Mouse (Mus musculus): Measurements from ENCODE around the gene Gdf11. TPM values are rescaled to one million over a fixed set of nuclear protein-coding genes. Genes with fewer than 3 reads are reported as not detected.

The Gdf11 gene
- polyA plus RNA-seq, 1 experiment from 2014 or later: 6.1 TPM

DNA sequence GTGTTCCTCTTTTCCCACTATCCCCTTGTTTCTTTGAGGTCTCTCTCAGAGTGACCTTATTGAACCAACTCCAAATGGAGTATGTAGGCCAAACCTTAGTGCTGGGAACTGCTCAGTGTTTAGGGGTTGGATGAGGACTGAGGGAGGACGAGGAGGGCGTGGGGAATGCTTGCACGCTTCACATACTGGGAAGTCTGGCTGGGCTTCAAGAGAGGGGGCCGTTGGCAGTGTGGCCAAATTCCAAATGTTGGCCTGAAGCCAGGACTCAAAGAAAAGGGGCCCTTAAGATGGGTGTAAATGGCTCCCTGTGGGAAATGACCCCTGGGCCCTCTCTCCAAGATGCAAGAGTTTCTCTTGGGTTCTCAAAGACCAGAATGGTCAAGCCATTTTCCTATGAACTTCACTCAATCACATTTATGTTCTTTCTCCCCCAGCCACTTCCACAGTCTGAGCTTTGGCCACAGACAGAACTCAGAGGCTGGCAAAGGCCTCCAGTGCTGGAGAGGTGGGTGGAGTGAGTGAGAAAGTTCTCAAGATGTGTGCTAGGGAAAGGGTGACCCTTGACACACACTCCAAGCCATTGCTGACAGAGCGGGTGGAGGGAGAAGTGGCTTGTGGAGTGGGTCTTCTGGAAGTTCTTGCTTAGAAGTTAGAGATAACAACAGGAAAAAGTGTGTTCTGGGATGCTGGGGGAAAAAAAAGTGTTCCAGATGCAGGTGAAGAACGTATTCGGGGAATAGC is 38.3 kb upstream of the Gdf11 start:
- whole genome bisulfite sequencing: 69% methylated on average over 7 of the region's 7 CpGs
- ATAC-seq (ENCODE audit: insufficient number of reproducible peaks, low FRiP score, low TSS enrichment, low read depth): no peak
- H3K4me3 ChIP-seq (replicated peaks): no peak overlapping the region
- no peak overlapping the region for H3K27ac ChIP-seq (replicated peaks)
- H3K4me2 ChIP-seq (replicated peaks): no peak overlapping the region
- H3K9me3 ChIP-seq (replicated peaks): no peaks in the 10 kb centered on the region
- no peak overlapping the region for H3K9ac ChIP-seq
- H3K36me3 ChIP-seq: no peaks in the 10 kb centered on the region
- H3K4me1 ChIP-seq: peaks cover 14% of the 10 kb centered on the region
- H3K27me3 ChIP-seq: peaks cover 42% of the 10 kb centered on the region

DNA sequence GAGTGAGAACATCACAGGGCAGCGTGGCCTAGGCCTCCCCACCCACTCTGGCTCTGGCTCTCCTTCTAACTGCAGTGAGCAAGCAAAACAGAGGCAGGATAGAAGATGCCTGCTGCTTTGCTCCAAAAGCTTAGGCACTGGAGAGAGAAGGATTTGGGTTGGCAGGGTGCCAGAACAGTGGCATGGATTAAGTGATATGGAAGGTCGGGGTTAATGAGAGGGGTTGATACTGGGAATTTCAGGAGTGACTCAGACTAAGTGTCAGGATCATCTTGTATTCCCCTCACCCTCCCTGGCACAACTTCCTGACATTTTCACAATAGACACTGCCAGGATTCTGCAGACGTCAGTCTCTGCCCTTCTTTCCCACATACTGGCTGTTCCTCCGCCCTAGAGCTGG is 36.8 kb upstream of the Gdf11 start:
- peaks cover 30% of the 10 kb centered on the region for H3K27me3 ChIP-seq
- WGBS: 28% methylated on average over 4 of the region's 4 CpGs
- no peak overlapping the region for H3K4me2 ChIP-seq (replicated peaks)
- ATAC-seq (ENCODE audit: insufficient number of reproducible peaks, low FRiP score, low TSS enrichment, low read depth): no peak
- no peaks in the 10 kb centered on the region for H3K9me3 ChIP-seq (replicated peaks)
- H3K9ac ChIP-seq: no peak overlapping the region
- H3K36me3 ChIP-seq: no peaks in the 10 kb centered on the region
- no peak overlapping the region for H3K4me3 ChIP-seq (replicated peaks)
- H3K4me1 ChIP-seq: peaks cover 10% of the 10 kb centered on the region
- H3K27ac ChIP-seq (replicated peaks): no peak overlapping the region

DNA sequence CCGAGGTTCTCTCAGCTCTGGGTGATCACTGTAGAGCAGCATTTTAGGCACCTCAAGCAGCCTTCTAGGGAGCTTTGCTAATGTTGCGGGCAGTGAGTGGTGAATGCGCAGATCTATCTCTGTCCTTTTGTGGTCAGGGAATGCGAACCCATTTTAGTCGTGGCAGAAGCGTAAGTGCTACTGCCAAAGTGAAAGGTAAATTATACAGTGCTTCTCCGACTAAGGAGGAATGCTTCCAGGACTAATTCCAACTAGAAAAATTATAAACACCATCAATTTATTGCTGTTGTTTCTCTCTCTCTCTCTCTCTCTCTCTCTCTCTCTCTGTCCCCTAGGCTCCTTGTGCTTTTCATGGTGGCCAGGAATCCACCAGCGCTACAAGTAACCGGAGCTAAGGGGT is 32.4 kb upstream of the Gdf11 start, which contains the start of gene Bloc1s1:
Bloc1s1 (minus strand) TSS at position 101 of the 400 bp plus-strand sequence.
- Histone ChIP-seq H3K4me3 (replicated peaks) (peak within 1 kb of the TSS; percentile 89), H3K9ac (peak within 1 kb of the TSS; percentile 72), H3K9me3 (replicated peaks) (no peaks in the 10 kb centered on the region), H3K27ac (replicated peaks) (peak within 1 kb of the TSS; percentile 97), H3K4me1 (peaks cover 47% of the 10 kb centered on the region), H3K27me3 (0 out of 2 replicates have a peak, but pooled peaks cover 7% of the 10 kb centered on the region), H3K36me3 (no peaks in the 10 kb centered on the region), H3K4me2 (replicated peaks) (peak within 1 kb of the TSS; percentile 77)
- no peak for ATAC-seq (ENCODE audit: insufficient number of reproducible peaks, low FRiP score, low TSS enrichment, low read depth)
- 62% methylated on average over 9 of the region's 9 CpGs for whole genome bisulfite sequencing

GRCm38 (mm10) chr10:128923013-128923691 is 31.6 kb upstream of the Gdf11 start:
- H3K27me3 ChIP-seq: no peaks in the 10 kb centered on the region
- H3K4me3 ChIP-seq (replicated peaks): peak overlapping the region; percentile 89
- peak; percentile 93 for ATAC-seq (ENCODE audit: insufficient number of reproducible peaks, low FRiP score, low TSS enrichment, low read depth)
- H3K9me3 ChIP-seq (replicated peaks): no peaks in the 10 kb centered on the region
- H3K4me1 ChIP-seq: peaks cover 48% of the 10 kb centered on the region
- H3K27ac ChIP-seq (replicated peaks): peak overlapping the region; percentile 97
- H3K9ac ChIP-seq: peak overlapping the region; percentile 72
- peak overlapping the region; percentile 77 for H3K4me2 ChIP-seq (replicated peaks)
- WGBS: under 1% methylated on average over 42 of the region's 42 CpGs
- H3K36me3 ChIP-seq: peaks cover 4% of the 10 kb centered on the region

DNA sequence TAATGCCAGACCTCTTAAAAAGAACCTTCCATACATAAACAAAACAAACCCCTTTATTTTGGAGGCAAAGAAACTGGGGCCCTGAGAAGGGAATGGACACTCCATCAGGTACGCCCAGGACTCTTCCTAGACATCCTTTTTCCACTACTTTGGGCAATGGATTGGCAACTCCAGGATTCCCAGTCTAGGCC is 31.2 kb upstream of the Gdf11 start, which contains the start of gene Rdh5:
Rdh5 (minus strand) TSS at position 67 of the 191 bp plus-strand sequence.
- 10% methylated on average over 1 of the region's 1 CpGs for WGBS
- Histone ChIP-seq H3K4me2 (replicated peaks) (peak within 1 kb of the TSS; percentile 77), H3K9me3 (replicated peaks) (no peaks in the 10 kb centered on the region), H3K4me3 (replicated peaks) (peak within 1 kb of the TSS; percentile 89), H3K9ac (peak within 1 kb of the TSS; percentile 72), H3K27me3 (no peaks in the 10 kb centered on the region), H3K4me1 (peaks cover 49% of the 10 kb centered on the region), H3K36me3 (peaks cover 8% of the 10 kb centered on the region), H3K27ac (replicated peaks) (peak within 1 kb of the TSS; percentile 97)
- no peak for ATAC-seq (ENCODE audit: insufficient number of reproducible peaks, low FRiP score, low TSS enrichment, low read depth)

GRCm38 (mm10) chr10:128921883-128922821 is 30.6 kb upstream of the Gdf11 start:
- Histone ChIP-seq H3K27me3 (no peaks in the 10 kb centered on the region), H3K9ac (no peak overlapping the region), H3K36me3 (peaks cover 14% of the 10 kb centered on the region), H3K9me3 (replicated peaks) (no peaks in the 10 kb centered on the region), H3K4me1 (peaks cover 51% of the 10 kb centered on the region), H3K4me3 (replicated peaks) (peak overlapping the region; percentile 89), H3K27ac (replicated peaks) (peak overlapping the region; percentile 97), H3K4me2 (replicated peaks) (peak overlapping the region; percentile 77)
- no peak for ATAC-seq (ENCODE audit: insufficient number of reproducible peaks, low FRiP score, low TSS enrichment, low read depth)
- 67% methylated on average over 16 of the region's 16 CpGs for WGBS

DNA sequence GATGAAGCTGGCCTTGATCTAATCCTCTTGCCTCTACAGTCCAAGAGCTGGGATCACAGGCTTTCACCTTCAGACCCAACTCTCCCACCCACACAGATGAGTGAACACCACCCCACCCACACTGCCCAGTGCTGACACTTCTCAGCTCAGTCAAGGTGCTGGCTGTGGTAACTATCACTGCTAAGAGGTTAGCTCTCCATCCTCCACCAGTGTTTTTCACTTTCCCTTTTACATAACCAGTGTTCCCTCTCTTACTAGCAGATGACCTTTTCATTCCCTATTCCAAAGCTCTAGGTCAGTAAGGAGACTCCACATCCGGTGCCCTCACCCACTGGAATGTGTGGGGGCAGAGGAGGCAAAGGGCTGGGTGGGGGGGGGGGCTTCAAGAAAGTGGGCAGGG is 29.7 kb upstream of the Gdf11 start:
- H3K4me3 ChIP-seq (replicated peaks): no peak overlapping the region
- 62% methylated on average over 1 of the region's 1 CpGs for WGBS
- H3K27me3 ChIP-seq: no peaks in the 10 kb centered on the region
- peaks cover 22% of the 10 kb centered on the region for H3K36me3 ChIP-seq
- ATAC-seq (ENCODE audit: insufficient number of reproducible peaks, low FRiP score, low TSS enrichment, low read depth): no peak
- peak overlapping the region; percentile 13; the same call in 1 of the 2 replicates for H3K4me2 ChIP-seq (replicated peaks)
- no peak overlapping the region for H3K9ac ChIP-seq
- H3K27ac ChIP-seq (replicated peaks): peak overlapping the region; percentile 97
- H3K4me1 ChIP-seq: peaks cover 51% of the 10 kb centered on the region
- H3K9me3 ChIP-seq (replicated peaks): no peaks in the 10 kb centered on the region

- Histone ChIP-seq H3K4me1 (peaks cover 51% of the 10 kb centered on the region), H3K4me3 (replicated peaks) (no peak overlapping the region), H3K9me3 (replicated peaks) (no peaks in the 10 kb centered on the region), H3K27ac (replicated peaks) (peak overlapping the region; percentile 72), H3K36me3 (peaks cover 24% of the 10 kb centered on the region), H3K27me3 (no peaks in the 10 kb centered on the region), H3K4me2 (replicated peaks) (peak overlapping the region; percentile 13; the same call in 1 of the 2 replicates), H3K9ac (no peak overlapping the region)
- no peak for ATAC-seq (ENCODE audit: insufficient number of reproducible peaks, low FRiP score, low TSS enrichment, low read depth)
- 27% methylated on average over 3 of the region's 3 CpGs for WGBS
These were observed 29.2 kb upstream of the Gdf11 start for GRCm38 (mm10) chr10:128920736-128921161.

DNA sequence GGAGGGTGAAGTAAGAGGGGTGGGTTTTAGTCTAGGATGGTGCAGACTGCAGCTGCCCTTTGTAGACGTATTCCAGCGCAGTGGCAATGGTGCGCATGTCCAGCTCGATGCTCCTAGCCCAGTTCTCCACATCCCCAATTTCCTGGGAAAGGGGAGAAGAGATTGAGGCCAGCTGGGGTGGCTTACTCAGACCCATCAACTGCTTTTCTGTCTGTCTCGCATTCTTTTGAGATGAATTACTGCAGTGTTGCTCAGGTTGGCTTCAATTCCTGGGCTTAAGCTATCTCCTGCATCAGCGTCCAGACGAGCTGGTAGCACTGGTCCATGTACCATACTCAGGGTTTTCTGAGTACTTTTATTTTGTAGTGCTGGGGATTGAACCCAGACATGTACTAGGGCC is 28.4 kb upstream of the Gdf11 start:
- peaks cover 51% of the 10 kb centered on the region for H3K4me1 ChIP-seq
- H3K27me3 ChIP-seq: no peaks in the 10 kb centered on the region
- peaks cover 32% of the 10 kb centered on the region for H3K36me3 ChIP-seq
- no peaks in the 10 kb centered on the region for H3K9me3 ChIP-seq (replicated peaks)
- no peak for ATAC-seq (ENCODE audit: insufficient number of reproducible peaks, low FRiP score, low TSS enrichment, low read depth)
- 75% methylated on average over 7 of the region's 7 CpGs for WGBS
- H3K9ac ChIP-seq: no peak overlapping the region
- peak overlapping the region; percentile 72 for H3K27ac ChIP-seq (replicated peaks)
- no peak overlapping the region for H3K4me3 ChIP-seq (replicated peaks)
- H3K4me2 ChIP-seq (replicated peaks): no peak overlapping the region

DNA sequence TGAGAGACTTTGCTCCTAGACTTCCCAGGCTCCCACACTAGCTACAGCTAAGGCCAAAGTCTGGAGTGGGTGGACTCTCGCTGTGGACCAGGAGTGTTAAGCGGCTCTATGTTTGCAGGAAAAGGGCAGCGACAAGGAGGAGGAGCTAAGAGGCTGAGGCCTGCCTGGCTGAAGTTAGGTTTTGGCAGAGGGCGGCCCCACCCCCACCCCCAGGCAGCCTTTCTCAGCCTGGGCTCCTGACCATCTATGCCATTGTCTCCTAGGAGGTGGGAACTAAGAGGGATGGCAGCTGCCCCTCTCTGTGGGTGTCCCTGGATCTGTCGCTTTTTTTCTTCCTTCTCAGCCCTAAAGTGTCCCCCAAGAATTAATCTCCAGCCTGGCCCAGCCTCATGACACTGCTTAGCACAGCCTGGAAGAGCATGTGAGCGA is 27.7 kb upstream of the Gdf11 start:
- Histone ChIP-seq H3K27ac (replicated peaks) (peak overlapping the region; percentile 72; the same call in 1 of the 2 replicates), H3K9ac (no peak overlapping the region), H3K36me3 (peaks cover 40% of the 10 kb centered on the region), H3K9me3 (replicated peaks) (no peaks in the 10 kb centered on the region), H3K4me3 (replicated peaks) (no peak overlapping the region), H3K4me2 (replicated peaks) (no peak overlapping the region), H3K27me3 (no peaks in the 10 kb centered on the region), H3K4me1 (peaks cover 49% of the 10 kb centered on the region)
- WGBS: 23% methylated on average over 6 of the region's 6 CpGs
- no peak for ATAC-seq (ENCODE audit: insufficient number of reproducible peaks, low FRiP score, low TSS enrichment, low read depth)

- H3K4me1 ChIP-seq: peaks cover 51% of the 10 kb centered on the region
- no peak for ATAC-seq (ENCODE audit: insufficient number of reproducible peaks, low FRiP score, low TSS enrichment, low read depth)
- H3K4me3 ChIP-seq (replicated peaks): no peak overlapping the region
- H3K4me2 ChIP-seq (replicated peaks): no peak overlapping the region
- H3K9me3 ChIP-seq (replicated peaks): no peaks in the 10 kb centered on the region
- peaks cover 49% of the 10 kb centered on the region for H3K36me3 ChIP-seq
- H3K9ac ChIP-seq: no peak overlapping the region
- 76% methylated on average over 7 of the region's 7 CpGs for WGBS
- H3K27me3 ChIP-seq: no peaks in the 10 kb centered on the region
- H3K27ac ChIP-seq (replicated peaks): peak overlapping the region; percentile 72; the same call in 1 of the 2 replicates
These were observed 26.7 kb upstream of the Gdf11 start for GRCm38 (mm10) chr10:128918246-128918645.

All from embryonic facial prominence, embryonic 15.5 days (tissue).